Mouse (Mus musculus) kidney, postnatal 0 days (tissue): ENCODE data around the gene Klhl22. TPM values are rescaled to one million over a fixed set of nuclear protein-coding genes. Genes with fewer than 3 reads are reported as not detected.

Source experiments
- ATAC-seq: fragments of 200-750 bp; cut with Nextera tagmentation; replicated peaks from 2 replicates; pipeline ENCODE4 v1.8.0; 2017; ENCODE audit warnings: low read depth, moderate number of reproducible peaks, moderate TSS enrichment, moderate library complexity; ENCODE audit not compliant: low FRiP score
- DNase-seq: peaks from one replicate; pipeline ENCODE4 v3.0.0-alpha.2; 2016; ENCODE audit warnings: low spot score
- H3K27ac ChIP-seq: fragments of 300-500 bp; sonication (generic); 2 replicates; pipeline ENCODE4 v1.5.1; 2014; ENCODE audit warnings: mild to moderate bottlenecking
- H3K27me3 ChIP-seq: fragments of 300-500 bp; sonication (generic); 2 replicates; pipeline ENCODE4 v1.6.1; 2014; ENCODE audit warnings: low read length, mixed read lengths; ENCODE audit not compliant: insufficient read depth
- H3K36me3 ChIP-seq: fragments of 300-500 bp; sonication (generic); 2 replicates; pipeline ENCODE4 v1.6.1; 2014; ENCODE audit warnings: low read length, mixed read lengths; ENCODE audit not compliant: insufficient read depth
- H3K4me1 ChIP-seq: fragments of 300-500 bp; sonication (generic); replicated peaks from 2 replicates; pipeline ENCODE4 v1.6.1; 2014; ENCODE audit warnings: antibody characterized with exemption, low read length, mixed read lengths; ENCODE audit not compliant: insufficient read depth
- H3K4me2 ChIP-seq: fragments of 300-500 bp; sonication (generic); 2 replicates; pipeline ENCODE4 v1.6.1; 2014; ENCODE audit warnings: mild to moderate bottlenecking, low read length, moderate library complexity, mixed read lengths
- H3K4me3 ChIP-seq: fragments of 300-500 bp; sonication (generic); replicated peaks from 2 replicates; pipeline ENCODE4 v1.5.1; 2014; ENCODE audit warnings: low read depth, low read length
- H3K9ac ChIP-seq: fragments of 300-500 bp; sonication (generic); 2 replicates; pipeline ENCODE4 v1.6.1; 2014; ENCODE audit warnings: low read depth, low read length
- H3K9me3 ChIP-seq: fragments of 300-500 bp; sonication (generic); replicated peaks from 2 replicates; pipeline ENCODE4 v1.6.1; 2016; ENCODE audit warnings: low read length, inconsistent platforms, mixed read lengths
- CTCF ChIP-seq: IDR thresholded peaks from 2 replicates; pipeline ENCODE4 v1.5.1; 2016; ENCODE audit warnings: antibody characterized with exemption, low read depth, mild to moderate bottlenecking, moderate library complexity
- WGBS: fragments of 180-500 bp; shearing (Covaris S2); extraction: QIAGEN DNeasy Blood & Tissue Kit; methylation state at CpG from one replicate; pipeline ENCODE4 v1.1.7; 2014; 5-methylcytosine and 5-hydroxymethylcytosine counted together
- polyA plus RNA-seq: library from polyadenylated mRNA; unstranded; fragments of >200 nt; fragmentation: Nextera tagmentation; extraction: Ambion mirVana; gene quantifications from 2 replicates; pipeline ENCODE4 v1.2.1, GENCODE M21; 2015

The Klhl22 gene
- polyA plus RNA-seq, 1 experiment from 2014 or later = 39.3 TPM

DNA sequence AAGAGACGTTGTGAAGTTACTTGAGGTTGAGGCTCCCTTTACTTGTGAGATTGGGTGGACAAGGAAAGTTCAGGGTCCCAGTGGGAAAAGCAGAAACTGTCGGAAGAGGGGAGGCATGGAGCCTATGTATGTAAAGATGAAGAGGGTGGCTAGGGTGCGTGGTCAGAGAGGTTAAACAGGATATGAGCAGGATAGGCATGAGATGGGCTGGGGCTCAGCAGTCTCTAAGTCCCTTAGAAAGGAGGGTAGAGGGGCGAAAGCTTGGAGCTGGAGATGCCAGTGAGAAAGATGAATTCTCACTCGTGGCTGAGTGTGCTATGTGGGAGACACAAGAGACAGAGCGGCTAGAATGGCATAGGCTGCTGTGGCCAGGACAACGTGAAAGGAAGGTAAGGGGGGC, 73.4 kb downstream of the Klhl22 start, which contains the start of gene B830017H08Rik:
Gene B830017H08Rik (plus strand): TSS at position 301 of the 400 bp plus-strand sequence.
- peak within 1 kb of the TSS; percentile 99 for H3K4me2 ChIP-seq
- H3K4me1 ChIP-seq = peaks cover 3% of the 10 kb centered on the region; the same call in 1 of the 2 replicates
- H3K27me3 ChIP-seq = peaks cover 45% of the 10 kb centered on the region
- H3K4me3 ChIP-seq = peak within 1 kb of the TSS; percentile 55
- peak within 1 kb of the TSS; percentile 55 for H3K9ac ChIP-seq
- H3K9me3 ChIP-seq = no peaks in the 10 kb centered on the region
- no peak for TF ChIP-seq CTCF
- no peaks in the 10 kb centered on the region for H3K36me3 ChIP-seq
- 32% methylated on average over 7 of the region's 7 CpGs for WGBS
- DNase-seq (no peak), ATAC-seq (no peak)
- H3K27ac ChIP-seq = no peak within 1 kb of the TSS

- under 1% methylated on average over 30 of the region's 37 CpGs for WGBS
- no peak overlapping the region for H3K27ac ChIP-seq
- H3K4me2 ChIP-seq = peak overlapping the region; percentile 99
- no peak for ATAC-seq
- no peak for TF ChIP-seq CTCF
- H3K36me3 ChIP-seq = no peaks in the 10 kb centered on the region
- no peak for DNase-seq
- H3K9me3 ChIP-seq = no peaks in the 10 kb centered on the region
- peaks cover 45% of the 10 kb centered on the region for H3K27me3 ChIP-seq
- peak overlapping the region; percentile 55 for H3K4me3 ChIP-seq
- H3K4me1 ChIP-seq = peaks cover 3% of the 10 kb centered on the region; the same call in 1 of the 2 replicates
- H3K9ac ChIP-seq = peak overlapping the region; percentile 55; the same call in 1 of the 2 replicates
Observed at GRCm38 (mm10) chr16:17833321-17833680, 73.9 kb downstream of the Klhl22 start.

- no peak for ATAC-seq
- H3K9me3 ChIP-seq = no peaks in the 10 kb centered on the region
- H3K27me3 ChIP-seq = peaks cover 45% of the 10 kb centered on the region
- H3K4me3 ChIP-seq = peak overlapping the region; percentile 55
- H3K4me2 ChIP-seq = peak overlapping the region; percentile 99
- peaks cover 3% of the 10 kb centered on the region; the same call in 1 of the 2 replicates for H3K4me1 ChIP-seq
- under 1% methylated on average over 74 of the region's 103 CpGs for WGBS
- no peak for TF ChIP-seq CTCF
- H3K36me3 ChIP-seq = no peaks in the 10 kb centered on the region
- DNase-seq = peak; percentile 49
- no peak overlapping the region for H3K27ac ChIP-seq
- peak overlapping the region; percentile 55 for H3K9ac ChIP-seq
Observed at GRCm38 (mm10) chr16:17833681-17834399, 74.4 kb downstream of the Klhl22 start.

- ATAC-seq (no peak), DNase-seq (no peak)
- H3K4me1 ChIP-seq = peaks cover 3% of the 10 kb centered on the region; the same call in 1 of the 2 replicates
- H3K4me3 ChIP-seq = no peak overlapping the region
- no peak overlapping the region for H3K27ac ChIP-seq
- WGBS = 52% methylated on average over 7 of the region's 7 CpGs
- no peak overlapping the region for H3K9ac ChIP-seq
- no peaks in the 10 kb centered on the region for H3K9me3 ChIP-seq
- no peak for TF ChIP-seq CTCF
- no peaks in the 10 kb centered on the region for H3K36me3 ChIP-seq
- H3K27me3 ChIP-seq = peaks cover 45% of the 10 kb centered on the region
- H3K4me2 ChIP-seq = peak overlapping the region; percentile 99
Observed at GRCm38 (mm10) chr16:17834543-17834942, 75.1 kb downstream of the Klhl22 start.

- TF ChIP-seq CTCF = no peak
- WGBS = 51% methylated on average over 13 of the region's 13 CpGs
- peaks cover 3% of the 10 kb centered on the region; the same call in 1 of the 2 replicates for H3K4me1 ChIP-seq
- H3K36me3 ChIP-seq = 0 out of 2 replicates have a peak, but pooled peaks cover under 1% of the 10 kb centered on the region
- no peak overlapping the region for H3K9ac ChIP-seq
- no peak for DNase-seq
- no peak for ATAC-seq
- H3K4me3 ChIP-seq = no peak overlapping the region
- no peaks in the 10 kb centered on the region for H3K9me3 ChIP-seq
- H3K27ac ChIP-seq = no peak overlapping the region
- H3K4me2 ChIP-seq = no peak overlapping the region
- H3K27me3 ChIP-seq = peaks cover 45% of the 10 kb centered on the region
Observed at GRCm38 (mm10) chr16:17835481-17835880, 76.1 kb downstream of the Klhl22 start.

- H3K9me3 ChIP-seq = no peaks in the 10 kb centered on the region
- no peak within 1 kb of the TSS for H3K4me3 ChIP-seq
- no peak within 1 kb of the TSS for H3K27ac ChIP-seq
- 78% methylated on average over 6 of the region's 6 CpGs for WGBS
- ATAC-seq (no peak), DNase-seq (no peak)
- H3K9ac ChIP-seq = no peak within 1 kb of the TSS
- no peak for TF ChIP-seq CTCF
- H3K27me3 ChIP-seq = peaks cover 25% of the 10 kb centered on the region
- no peak within 1 kb of the TSS for H3K4me2 ChIP-seq
- peaks cover 23% of the 10 kb centered on the region for H3K36me3 ChIP-seq
- no peaks in the 10 kb centered on the region; the same call in 1 of the 2 replicates for H3K4me1 ChIP-seq
Observed at GRCm38 (mm10) chr16:17838051-17838450, 78.6 kb downstream of the Klhl22 start, which contains the start of gene Car15. TSS of gene Car15 (minus strand) at chr16:17838364.
